In the genomic region with DNA sequence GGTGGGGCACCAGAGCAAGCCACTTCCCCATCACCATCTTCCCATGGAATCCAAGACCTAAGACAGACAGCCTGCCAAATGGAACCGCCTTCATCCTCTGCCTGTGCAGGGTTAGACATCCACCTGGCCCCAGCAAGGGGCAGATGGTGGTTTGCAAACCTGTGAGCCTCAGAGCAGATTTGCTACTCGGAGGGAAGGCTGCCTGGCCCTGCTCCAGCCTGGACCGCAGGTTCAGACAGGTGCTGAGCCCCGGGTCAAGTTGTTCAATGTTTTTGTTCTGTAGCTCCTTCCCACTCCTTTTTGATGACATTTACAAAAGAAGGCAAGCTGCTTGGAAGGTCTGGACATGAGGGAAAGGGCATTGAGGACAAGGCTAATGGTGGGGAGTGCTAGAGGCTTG, we compare ENCODE assay signal across 12 mouse cellular contexts. TPM values are rescaled to one million over a fixed set of nuclear protein-coding genes. Genes with fewer than 3 reads are reported as not detected.
"Had no signal": no experiment of that assay in that cellular context is flagged by ENCODE, and none has a peak within 500 bp of the region (broad histone marks: within the 10 kb centered on the region; RNA-seq: fewer than 3 reads in every experiment).

No protein-coding gene starts in this region.

RNA-seq across cellular contexts. Expression of a gene that starts 31.7 kb away (rescaled TPM):
- total RNA-seq: megakaryocyte, adult 5-6 weeks; megakaryocyte-erythroid progenitor cell, adult 5-6 weeks had no signal
- polyA plus RNA-seq: lung, embryonic 14.5 days; lung, embryonic 16.5 days; midbrain, embryonic 10.5 days; midbrain, embryonic 12.5 days; midbrain, embryonic 14.5 days; neural tube, embryonic 11.5 days; neural tube, embryonic 13.5 days; neural tube, embryonic 15.5 days; stomach, embryonic 14.5 days; stomach, embryonic 16.5 days had no signal
